Mouse (Mus musculus) macrophage (primary cell): ENCODE measurements at regions not wholly inside any gene's neighbourhood (a gene's known extent, or its start where the extent isn't known, plus 50 kb on each side); places are given as distances from the start of the nearest gene placed in this dataset.

Source experiments
- H3K27ac ChIP-seq: fragments of 350-480 bp; formaldehyde crosslinking; 2 replicates; pipeline ENCODE4 v1.9.0; 2021
- H3K36me3 ChIP-seq: fragments of 350-480 bp; formaldehyde crosslinking; 2 replicates; pipeline ENCODE4 v1.9.0; 2021; ENCODE audit errors: inconsistent target
- H3K4me3 ChIP-seq: fragments of 350-480 bp; formaldehyde crosslinking; 2 replicates; pipeline ENCODE4 v1.9.0; 2021; ENCODE audit errors: inconsistent target
- H3K79me2 ChIP-seq: fragments of 350-480 bp; formaldehyde crosslinking; 2 replicates; pipeline ENCODE4 v1.9.0; 2021; ENCODE audit errors: inconsistent target
- WGBS: methylation state at CpG from one replicate; pipeline ENCODE4 v1.1.7; 2026; ENCODE audit warnings: inconsistent platforms; ENCODE audit not compliant: missing documents; 5-methylcytosine and 5-hydroxymethylcytosine counted together

- Histone ChIP-seq H3K36me3 (no peaks in the 10 kb centered on the region), H3K27ac (no peak overlapping the region), H3K4me3 (no peak overlapping the region), H3K79me2 (no peaks in the 10 kb centered on the region)
- 71% methylated on average over 9 of the region's 9 CpGs for WGBS
Measured at GRCm38 (mm10) chr1:61141952-61142351, 164.2 kb downstream of the Icos start.

- Histone ChIP-seq H3K27ac (no peak overlapping the region), H3K4me3 (no peak overlapping the region), H3K36me3 (no peaks in the 10 kb centered on the region), H3K79me2 (no peaks in the 10 kb centered on the region)
- 49% methylated on average over 14 of the region's 14 CpGs for WGBS
Measured at GRCm38 (mm10) chr1:61143030-61143753, 165.5 kb downstream of the Icos start.

- H3K36me3 ChIP-seq: no peaks in the 10 kb centered on the region
- WGBS: 90% methylated on average over 8 of the region's 8 CpGs
- H3K4me3 ChIP-seq: no peak overlapping the region
- H3K79me2 ChIP-seq: no peaks in the 10 kb centered on the region
- no peak overlapping the region for H3K27ac ChIP-seq
Measured at GRCm38 (mm10) chr1:61143754-61144066, 166.0 kb downstream of the Icos start.

GRCm38 (mm10) chr1:61145013-61145412 lies 167.3 kb downstream of the Icos start:
- Histone ChIP-seq H3K4me3 (no peak overlapping the region), H3K27ac (no peak overlapping the region), H3K36me3 (no peaks in the 10 kb centered on the region), H3K79me2 (no peaks in the 10 kb centered on the region)
- 94% methylated on average over 4 of the region's 4 CpGs for WGBS

- 93% methylated on average over 7 of the region's 7 CpGs for WGBS
- no peak overlapping the region for H3K27ac ChIP-seq
- no peaks in the 10 kb centered on the region for H3K36me3 ChIP-seq
Measured at GRCm38 (mm10) chr1:61145572-61145971, 167.8 kb downstream of the Icos start.

GRCm38 (mm10) chr1:61146222-61146723 lies 168.5 kb downstream of the Icos start:
- Histone ChIP-seq H3K4me3 (no peak overlapping the region), H3K27ac (no peak overlapping the region), H3K36me3 (no peaks in the 10 kb centered on the region), H3K79me2 (no peaks in the 10 kb centered on the region)
- WGBS: 36% methylated on average over 3 of the region's 3 CpGs

More at GRCm38 (mm10) chr1:61145572-61145971, 167.8 kb downstream of the Icos start:
- no peaks in the 10 kb centered on the region for H3K79me2 ChIP-seq
- no peak overlapping the region for H3K4me3 ChIP-seq

- H3K27ac ChIP-seq: no peak overlapping the region
- no peak overlapping the region for H3K4me3 ChIP-seq
- no peaks in the 10 kb centered on the region for H3K79me2 ChIP-seq
- 75% methylated on average over 2 of the region's 2 CpGs for whole genome bisulfite sequencing
- no peaks in the 10 kb centered on the region for H3K36me3 ChIP-seq
Measured at GRCm38 (mm10) chr1:61151742-61152141, 174.0 kb downstream of the Icos start.

GRCm38 (mm10) chr1:61152157-61152556 lies 174.4 kb downstream of the Icos start:
- Histone ChIP-seq H3K4me3 (no peak overlapping the region), H3K27ac (no peak overlapping the region), H3K79me2 (no peaks in the 10 kb centered on the region), H3K36me3 (no peaks in the 10 kb centered on the region)
- 95% methylated on average over 5 of the region's 5 CpGs for WGBS

GRCm38 (mm10) chr1:61154216-61154615 lies 176.5 kb downstream of the Icos start:
- Histone ChIP-seq H3K36me3 (no peaks in the 10 kb centered on the region), H3K27ac (no peak overlapping the region), H3K79me2 (no peaks in the 10 kb centered on the region), H3K4me3 (no peak overlapping the region)
- 91% methylated on average over 3 of the region's 3 CpGs for WGBS

- 87% methylated on average over 4 of the region's 4 CpGs for WGBS
- no peak overlapping the region for H3K4me3 ChIP-seq
- H3K36me3 ChIP-seq: no peaks in the 10 kb centered on the region
- no peak overlapping the region for H3K27ac ChIP-seq
- no peaks in the 10 kb centered on the region for H3K79me2 ChIP-seq
Measured at GRCm38 (mm10) chr1:61157271-61157670, 179.5 kb downstream of the Icos start.

- 94% methylated on average over 3 of the region's 3 CpGs for WGBS
- H3K79me2 ChIP-seq: no peaks in the 10 kb centered on the region
- H3K4me3 ChIP-seq: no peak overlapping the region
- no peak overlapping the region for H3K27ac ChIP-seq
- H3K36me3 ChIP-seq: no peaks in the 10 kb centered on the region
Measured at GRCm38 (mm10) chr1:61160505-61160904, 182.8 kb downstream of the Icos start.

- Histone ChIP-seq H3K4me3 (no peak overlapping the region), H3K79me2 (no peaks in the 10 kb centered on the region), H3K36me3 (no peaks in the 10 kb centered on the region), H3K27ac (no peak overlapping the region)
- WGBS: 86% methylated on average over 2 of the region's 2 CpGs
Measured at GRCm38 (mm10) chr1:61164271-61164670, 186.5 kb downstream of the Icos start.

- no peak overlapping the region for H3K4me3 ChIP-seq
Measured at GRCm38 (mm10) chr1:61171941-61172340, 194.2 kb downstream of the Icos start.

GRCm38 (mm10) chr1:61172946-61173345 lies 195.2 kb downstream of the Icos start:
- 87% methylated on average over 6 of the region's 6 CpGs for WGBS

More at GRCm38 (mm10) chr1:61171941-61172340, 194.2 kb downstream of the Icos start:
- no peaks in the 10 kb centered on the region for H3K36me3 ChIP-seq
- H3K79me2 ChIP-seq: no peaks in the 10 kb centered on the region
- 92% methylated on average over 6 of the region's 6 CpGs for WGBS
- no peak overlapping the region for H3K27ac ChIP-seq

GRCm38 (mm10) chr1:61175239-61175638 lies 197.5 kb downstream of the Icos start:
- Histone ChIP-seq H3K27ac (no peak overlapping the region), H3K4me3 (no peak overlapping the region), H3K36me3 (no peaks in the 10 kb centered on the region), H3K79me2 (no peaks in the 10 kb centered on the region)
- whole genome bisulfite sequencing: 83% methylated on average over 2 of the region's 2 CpGs

More at GRCm38 (mm10) chr1:61172946-61173345, 195.2 kb downstream of the Icos start:
- no peak overlapping the region for H3K27ac ChIP-seq
- H3K79me2 ChIP-seq: no peaks in the 10 kb centered on the region
- H3K36me3 ChIP-seq: no peaks in the 10 kb centered on the region
- no peak overlapping the region for H3K4me3 ChIP-seq

GRCm38 (mm10) chr1:61179461-61179860 lies 201.7 kb downstream of the Icos start:
- 93% methylated on average over 9 of the region's 9 CpGs for WGBS
- no peaks in the 10 kb centered on the region for H3K36me3 ChIP-seq
- no peak overlapping the region for H3K4me3 ChIP-seq
- no peaks in the 10 kb centered on the region for H3K79me2 ChIP-seq
- H3K27ac ChIP-seq: no peak overlapping the region
